Mouse (Mus musculus): Measurements from ENCODE around the gene Slc4a8.

DNA sequence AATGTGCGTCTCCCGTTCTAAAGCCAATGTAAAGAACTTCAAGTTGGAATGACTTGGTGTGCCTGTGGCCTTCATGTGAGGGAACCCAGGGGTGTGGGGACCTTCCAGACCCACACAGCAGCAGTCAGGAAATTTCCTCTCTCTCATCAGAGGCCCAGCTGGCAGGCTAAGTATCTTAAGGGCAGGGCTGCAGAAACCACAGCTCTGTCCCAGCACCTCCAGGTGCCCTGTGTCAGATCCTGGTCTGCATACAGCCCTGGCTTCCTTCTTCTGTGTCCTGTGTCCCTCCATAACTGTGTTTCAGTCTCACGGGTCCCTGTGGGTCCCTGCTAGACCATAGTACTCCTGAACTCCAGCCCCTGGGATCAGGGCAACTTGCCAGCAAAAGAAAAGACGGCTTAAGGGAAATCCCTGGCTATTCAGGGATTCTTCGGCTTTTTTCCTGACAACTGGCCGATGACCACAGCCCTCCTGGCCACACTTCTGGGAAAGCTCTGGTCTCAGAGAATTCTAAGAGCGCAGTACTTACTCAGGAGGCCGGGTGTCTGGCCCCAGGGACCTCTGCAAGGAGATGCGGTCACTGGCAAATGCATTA, 46.1 kb upstream of the Slc4a8 start:
- TF ChIP-seq POLR2A (IDR thresholded peaks at IDR 0.05; ENCODE audit: borderline replicate concordance, insufficient read depth, low read length) (no peak), CTCF (IDR thresholded peaks at IDR 0.05; ENCODE audit: borderline replicate concordance, insufficient read depth, low read depth, low read length) (no peak)
